Mouse (Mus musculus) G1E (cell line): Measurements from ENCODE around the gene Hcls1. TPM values are rescaled to one million over a fixed set of nuclear protein-coding genes. Genes with fewer than 3 reads are reported as not detected.

ENCODE experiments used
- ATAC-seq: 2 replicates; pipeline ENCODE4 v1.8.0; 2016; ENCODE audit warnings: mild to moderate bottlenecking; ENCODE audit not compliant: insufficient number of reproducible peaks, poor library complexity, low FRiP score, severe bottlenecking; ENCODE audit errors: extremely low read depth
- DNase-seq: peaks from one replicate; pipeline ENCODE4 v3.0.0; 2012; ENCODE audit warnings: low spot score
- H3K27me3 ChIP-seq: 2 replicates; pipeline ENCODE4 v1.6.1; 2012; ENCODE audit warnings: mild to moderate bottlenecking, low read length, inconsistent platforms; ENCODE audit not compliant: insufficient read depth
- H3K36me3 ChIP-seq: replicated peaks from 2 replicates; pipeline ENCODE3; 2012; ENCODE audit warnings: mild to moderate bottlenecking, inconsistent platforms
- H3K4me1 ChIP-seq: 2 replicates; pipeline ENCODE4 v1.6.1; 2012; ENCODE audit warnings: low read depth, low read length, inconsistent platforms, mixed read lengths; ENCODE audit not compliant: insufficient read depth
- H3K4me3 ChIP-seq: 2 replicates; pipeline ENCODE4 v1.5.1; 2012; ENCODE audit warnings: low read depth, mild to moderate bottlenecking, inconsistent platforms, low read length, moderate library complexity, mixed read lengths
- H3K9me3 ChIP-seq: replicated peaks from 2 replicates; pipeline ENCODE4 v1.6.1; 2012; ENCODE audit warnings: inconsistent platforms
- CTCF ChIP-seq: IDR thresholded peaks from 2 replicates; pipeline ENCODE4 v1.5.1; 2012; ENCODE audit warnings: low read depth, low read length, inconsistent platforms, mixed read lengths
- GATA1 ChIP-seq: IDR thresholded peaks from 2 replicates; pipeline ENCODE4 v1.6.1; 2012; ENCODE audit warnings: borderline replicate concordance, low read length, inconsistent platforms, mixed read lengths
- GATA2 ChIP-seq: IDR thresholded peaks from 2 replicates; pipeline ENCODE4 v1.6.1; 2012; ENCODE audit warnings: low read depth, low read length, inconsistent platforms, borderline replicate concordance
- POLR2AphosphoS5 ChIP-seq: IDR thresholded peaks from 2 replicates; pipeline ENCODE4 v1.6.1; 2012; ENCODE audit warnings: low read depth, low read length, inconsistent platforms; ENCODE audit not compliant: insufficient replicate concordance
- TAL1 ChIP-seq: conservative IDR thresholded peaks from 2 replicates; pipeline ENCODE4 v1.6.1; 2012; ENCODE audit warnings: low read depth, low read length, inconsistent platforms, mixed read lengths
- polyA plus RNA-seq: library from polyadenylated mRNA; stranded (reverse); fragments of >175 nt; gene quantifications from 2 replicates; pipeline ENCODE4 v1.2.3, GENCODE M21; 2012
- total RNA-seq, 2 experiments: library from RNA; stranded (forward) in 1 of 2; stranded (reverse) in 1 of 2; fragments of 200-1000 nt in 1 of 2; fragments of >200 nt in 1 of 2; fragmentation: Nextera tagmentation in 1 of 2; gene quantifications; 2 replicates each; pipeline ENCODE4 v1.2.3; 2014 to 2017

Gene Hcls1
- total and polyA plus RNA-seq, 3 experiments = 11.9 to 70.6 (median 50.4) TPM

DNA sequence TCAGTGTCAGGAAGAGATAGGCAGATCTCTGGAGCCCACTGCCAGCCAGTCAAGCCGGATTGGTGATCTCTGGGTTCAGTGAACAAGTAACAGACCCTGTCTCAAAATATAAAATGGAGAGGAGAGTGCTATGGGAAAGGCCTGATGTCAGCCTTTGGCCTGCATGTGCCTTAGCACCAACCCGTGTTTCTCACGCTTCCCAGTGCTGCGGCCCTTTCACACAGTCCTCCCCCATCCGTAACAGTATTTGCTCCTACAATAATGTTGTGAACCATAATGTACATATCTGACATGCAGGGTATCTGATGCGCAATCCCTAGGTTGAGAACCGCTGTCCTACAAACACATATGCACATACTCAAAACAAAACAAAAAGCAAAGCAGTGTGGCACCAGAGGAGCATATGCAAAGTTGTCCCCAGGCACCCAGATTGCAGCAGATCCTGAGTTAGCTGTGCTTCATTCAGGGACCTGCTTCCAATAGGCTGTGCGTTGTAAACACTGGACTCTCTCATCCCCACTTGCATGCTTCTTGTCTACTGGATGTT, 13.6 kb upstream of the Hcls1 start:
- H3K9me3 ChIP-seq = no peaks in the 10 kb centered on the region
- peaks cover 83% of the 10 kb centered on the region for H3K36me3 ChIP-seq
- no peak for TF ChIP-seq TAL1
- TF ChIP-seq GATA1 = no peak
- no peak for TF ChIP-seq CTCF
- no peak for TF ChIP-seq GATA2
- no peak for TF ChIP-seq POLR2AphosphoS5
- DNase-seq = no peak
- H3K4me3 ChIP-seq = no peak overlapping the region
- H3K27me3 ChIP-seq = no peaks in the 10 kb centered on the region
- peaks cover 6% of the 10 kb centered on the region for H3K4me1 ChIP-seq
- no peak for ATAC-seq

DNA sequence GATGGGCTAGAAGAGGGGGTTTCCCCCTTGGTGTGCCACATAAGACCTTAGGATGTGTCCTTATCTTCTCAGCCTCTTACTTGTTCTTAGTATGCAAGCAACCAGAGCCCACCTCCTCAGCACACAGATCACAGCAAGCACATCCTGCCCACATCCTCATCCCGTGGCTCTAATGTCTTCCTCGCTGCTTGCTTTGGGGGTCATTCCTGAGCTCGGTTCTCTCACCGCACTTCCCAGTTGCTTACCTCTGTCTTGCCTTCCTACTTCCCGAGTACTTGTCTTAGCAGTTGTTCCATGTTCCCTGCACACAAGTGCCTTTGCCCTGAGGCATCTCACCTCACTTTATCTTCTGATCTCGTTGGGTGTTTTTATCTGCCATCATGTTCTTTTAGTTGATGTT, 12.8 kb upstream of the Hcls1 start:
- peaks cover 6% of the 10 kb centered on the region for H3K4me1 ChIP-seq
- no peak for DNase-seq
- no peak overlapping the region for H3K4me3 ChIP-seq
- TF ChIP-seq TAL1 = no peak
- TF ChIP-seq POLR2AphosphoS5 = no peak
- TF ChIP-seq CTCF = no peak
- no peak for TF ChIP-seq GATA1
- H3K27me3 ChIP-seq = no peaks in the 10 kb centered on the region
- no peaks in the 10 kb centered on the region for H3K9me3 ChIP-seq
- ATAC-seq = no peak
- H3K36me3 ChIP-seq = peaks cover 84% of the 10 kb centered on the region

DNA sequence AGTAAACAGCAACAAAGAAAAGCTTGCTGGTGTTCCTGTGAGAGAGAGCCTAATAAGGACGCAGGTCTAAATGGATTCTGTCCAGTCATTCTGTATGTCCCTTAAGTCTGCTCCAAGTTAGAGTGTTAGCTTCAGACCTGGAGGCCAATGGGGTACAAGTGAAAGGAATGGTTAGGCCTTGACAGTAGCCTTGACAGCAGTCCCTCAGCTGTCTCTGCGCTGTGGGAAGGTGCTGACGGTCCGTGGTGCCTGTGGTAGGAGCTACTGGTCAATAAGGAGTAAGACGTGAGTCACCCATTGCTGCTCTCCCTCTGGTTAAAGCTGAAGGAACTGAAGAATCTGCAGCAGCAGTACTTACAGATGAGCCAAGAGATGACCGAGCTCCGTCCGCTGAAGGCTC, 10.5 kb upstream of the Hcls1 start:
- Histone ChIP-seq H3K9me3 (no peaks in the 10 kb centered on the region), H3K4me3 (no peak overlapping the region), H3K4me1 (peaks cover 8% of the 10 kb centered on the region), H3K27me3 (no peaks in the 10 kb centered on the region), H3K36me3 (peaks cover 90% of the 10 kb centered on the region)
- DNase-seq (no peak), ATAC-seq (no peak)
- TF ChIP-seq GATA2 (no peak), TAL1 (no peak), CTCF (no peak), POLR2AphosphoS5 (no peak), GATA1 (no peak)

- DNase-seq (no peak), ATAC-seq (no peak)
- H3K4me3 ChIP-seq = no peak overlapping the region
- H3K9me3 ChIP-seq = no peaks in the 10 kb centered on the region
- H3K36me3 ChIP-seq = peaks cover 92% of the 10 kb centered on the region
- H3K4me1 ChIP-seq = peaks cover 4% of the 10 kb centered on the region; the same call in 1 of the 2 replicates
- TF ChIP-seq CTCF (no peak), TAL1 (no peak), POLR2AphosphoS5 (no peak), GATA2 (no peak), GATA1 (no peak)
- H3K27me3 ChIP-seq = no peaks in the 10 kb centered on the region
Measured at GRCm38 (mm10) chr16:36925351-36925750, 9.4 kb upstream of the Hcls1 start.

DNA sequence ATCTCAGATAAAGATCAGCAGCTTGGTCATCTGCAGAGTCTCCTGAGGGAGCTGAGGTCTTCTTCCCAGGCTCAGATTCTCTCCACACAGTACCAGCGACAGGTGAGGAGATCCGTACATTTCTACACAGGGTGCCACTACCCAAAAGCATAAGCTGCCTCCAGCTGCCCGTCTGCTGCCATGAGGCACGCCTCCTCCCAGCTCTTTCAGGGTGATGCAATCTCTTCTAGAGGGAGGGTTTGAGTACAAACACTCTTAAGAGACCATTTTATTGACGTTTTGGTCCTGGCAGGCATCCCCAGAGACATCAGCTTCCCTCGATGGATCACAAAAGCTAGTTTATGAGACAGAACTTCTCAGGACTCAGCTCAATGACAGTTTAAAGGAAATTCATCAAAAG, 9.0 kb upstream of the Hcls1 start:
- Histone ChIP-seq H3K27me3 (no peaks in the 10 kb centered on the region), H3K36me3 (peaks cover 93% of the 10 kb centered on the region), H3K4me3 (no peak overlapping the region), H3K4me1 (peaks cover 4% of the 10 kb centered on the region; the same call in 1 of the 2 replicates), H3K9me3 (no peaks in the 10 kb centered on the region)
- DNase-seq (no peak), ATAC-seq (no peak)
- TF ChIP-seq TAL1 (no peak), GATA2 (no peak), GATA1 (no peak), POLR2AphosphoS5 (no peak), CTCF (no peak)

GRCm38 (mm10) chr16:36926514-36927447, 8.0 kb upstream of the Hcls1 start:
- TF ChIP-seq POLR2AphosphoS5 (no peak), GATA1 (no peak), CTCF (no peak), TAL1 (no peak), GATA2 (no peak)
- Histone ChIP-seq H3K4me1 (peaks cover 2% of the 10 kb centered on the region; the same call in 1 of the 2 replicates), H3K36me3 (peaks cover 94% of the 10 kb centered on the region), H3K4me3 (no peak overlapping the region), H3K27me3 (no peaks in the 10 kb centered on the region), H3K9me3 (no peaks in the 10 kb centered on the region)
- ATAC-seq (no peak), DNase-seq (no peak)
